Mouse (Mus musculus) hindbrain, embryonic 11.5 days (tissue): ENCODE data around the gene Wdr49. TPM values are rescaled to one million over a fixed set of nuclear protein-coding genes. Genes with fewer than 3 reads are reported as not detected.

Experiments
- ATAC-seq: fragments of 200-750 bp; cut with Nextera tagmentation; 2 replicates; pipeline ENCODE4 v1.8.0; 2017; ENCODE audit warnings: mild to moderate bottlenecking, moderate TSS enrichment, moderate library complexity; ENCODE audit not compliant: low FRiP score
- DNase-seq: peaks from one replicate; pipeline ENCODE4 v3.0.0-alpha.2; 2015; ENCODE audit warnings: low spot score
- H3K27ac ChIP-seq: fragments of 300-500 bp; sonication (generic); 2 replicates; pipeline ENCODE4 v1.5.1; 2014; ENCODE audit warnings: mild to moderate bottlenecking, low read depth, low read length
- H3K27me3 ChIP-seq: fragments of 300-500 bp; sonication (generic); 2 replicates; pipeline ENCODE4 v1.6.1; 2014; ENCODE audit warnings: mild to moderate bottlenecking, low read length, moderate library complexity, mixed read lengths; ENCODE audit not compliant: control insufficient read depth, insufficient read depth
- H3K36me3 ChIP-seq: fragments of 300-500 bp; sonication (generic); 2 replicates; pipeline ENCODE4 v1.6.1; 2014; ENCODE audit warnings: mild to moderate bottlenecking, low read length, moderate library complexity, mixed read lengths; ENCODE audit not compliant: control insufficient read depth, insufficient read depth
- H3K4me1 ChIP-seq: fragments of 300-500 bp; sonication (generic); replicated peaks from 2 replicates; pipeline ENCODE4 v1.6.1; 2014; ENCODE audit warnings: low read length, mixed read lengths; ENCODE audit not compliant: control insufficient read depth, insufficient read depth
- H3K4me2 ChIP-seq: fragments of 300-500 bp; sonication (generic); replicated peaks from 2 replicates; pipeline ENCODE4 v1.6.1; 2014; ENCODE audit warnings: mild to moderate bottlenecking, low read depth, low read length
- H3K4me3 ChIP-seq: fragments of 300-500 bp; sonication (generic); 2 replicates; pipeline ENCODE4 v1.5.1; 2014; ENCODE audit warnings: low read depth, low read length
- H3K9ac ChIP-seq: fragments of 300-500 bp; sonication (generic); 2 replicates; pipeline ENCODE4 v1.6.1; 2014; ENCODE audit warnings: low read depth, low read length
- H3K9me3 ChIP-seq: fragments of 300-500 bp; sonication (generic); 2 replicates; pipeline ENCODE4 v1.6.1; 2016; ENCODE audit warnings: low read length; ENCODE audit not compliant: control insufficient read depth
- WGBS: fragments of 180-500 bp; shearing (Covaris S2); extraction: QIAGEN DNeasy Blood & Tissue Kit; methylation state at CpG from one replicate; pipeline ENCODE4 v1.1.7; 2014; 5-methylcytosine and 5-hydroxymethylcytosine counted together
- polyA plus RNA-seq: library from polyadenylated mRNA; unstranded; fragments of >200 nt; fragmentation: Nextera tagmentation; extraction: Ambion mirVana; gene quantifications from 2 replicates; pipeline ENCODE4 v1.2.1, GENCODE M21; 2014

Wdr49 gene
- polyA plus RNA-seq, 1 experiment from 2014 or later: 0.17 TPM

GRCm38 (mm10) chr3:75474657-75475056 lies 7.3 kb downstream of the Wdr49 start:
- Histone ChIP-seq H3K4me1 (no peaks in the 10 kb centered on the region), H3K9me3 (no peaks in the 10 kb centered on the region), H3K9ac (no peak overlapping the region), H3K36me3 (no peaks in the 10 kb centered on the region), H3K27ac (no peak overlapping the region), H3K4me2 (no peak overlapping the region), H3K27me3 (no peaks in the 10 kb centered on the region), H3K4me3 (no peak overlapping the region)
- DNase-seq (no peak), ATAC-seq (no peak)
- 87% methylated on average over 7 of the region's 7 CpGs for WGBS

DNA sequence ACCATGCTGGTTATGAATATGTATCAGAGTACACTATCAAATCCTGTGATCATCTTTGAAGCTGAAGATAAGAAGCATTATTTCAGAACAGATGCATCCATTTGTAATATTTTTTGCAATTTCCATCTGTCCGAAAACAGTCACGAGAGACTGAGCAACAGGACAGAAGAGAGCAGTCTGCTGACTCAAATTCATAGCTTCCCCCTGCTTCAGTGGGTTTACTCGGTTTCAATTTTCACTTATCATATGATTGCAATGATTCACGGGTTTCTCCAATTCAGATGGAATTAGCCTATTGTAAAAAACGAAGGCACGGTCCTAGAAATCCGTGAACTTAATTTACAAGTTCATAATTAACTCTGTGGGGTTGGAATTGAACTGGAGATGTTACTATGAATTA lies 13.8 kb downstream of the Wdr49 start:
- H3K4me2 ChIP-seq: no peak overlapping the region
- no peak for DNase-seq
- H3K9me3 ChIP-seq: no peaks in the 10 kb centered on the region
- no peak overlapping the region for H3K9ac ChIP-seq
- no peaks in the 10 kb centered on the region for H3K36me3 ChIP-seq
- ATAC-seq: no peak
- no peaks in the 10 kb centered on the region for H3K27me3 ChIP-seq
- no peak overlapping the region for H3K4me3 ChIP-seq
- no peaks in the 10 kb centered on the region for H3K4me1 ChIP-seq
- no peak overlapping the region for H3K27ac ChIP-seq
- 86% methylated on average over 7 of the region's 7 CpGs for WGBS

DNA sequence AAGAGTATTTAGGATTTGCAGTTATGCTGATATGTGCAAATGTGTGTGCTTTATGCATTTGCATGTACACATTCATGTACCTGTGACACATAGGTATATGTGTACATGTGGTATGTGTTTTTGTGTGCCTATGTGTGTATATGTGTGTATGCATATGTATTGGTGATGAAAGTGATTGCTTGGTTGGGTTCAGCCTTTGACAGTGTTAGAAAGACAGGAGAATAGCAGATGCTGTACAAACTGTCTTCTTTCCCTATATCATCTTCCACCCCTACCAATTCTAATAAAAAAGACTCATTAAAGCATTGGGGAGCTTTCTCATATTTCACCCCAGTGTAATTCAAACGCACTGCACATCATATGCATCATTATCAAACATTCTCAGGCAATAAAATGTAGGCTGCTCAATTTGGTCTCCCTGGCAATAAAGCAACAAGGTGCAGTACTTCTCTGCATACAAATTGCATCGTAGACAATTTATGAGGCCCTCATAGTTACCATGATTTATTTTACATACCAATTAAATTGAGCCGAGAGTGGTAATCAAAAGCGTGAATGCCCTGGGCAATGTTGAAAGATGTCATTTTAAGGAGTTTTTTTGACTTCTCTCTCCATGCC lies 51.3 kb downstream of the Wdr49 start:
- Histone ChIP-seq H3K4me2 (no peak overlapping the region), H3K36me3 (no peaks in the 10 kb centered on the region), H3K27ac (no peak overlapping the region), H3K4me3 (no peak overlapping the region), H3K9ac (no peak overlapping the region), H3K27me3 (no peaks in the 10 kb centered on the region), H3K4me1 (no peaks in the 10 kb centered on the region), H3K9me3 (no peaks in the 10 kb centered on the region)
- ATAC-seq: no peak; the same call in 1 of the 2 replicates
- 84% methylated on average over 4 of the region's 4 CpGs for WGBS
- DNase-seq: no peak

DNA sequence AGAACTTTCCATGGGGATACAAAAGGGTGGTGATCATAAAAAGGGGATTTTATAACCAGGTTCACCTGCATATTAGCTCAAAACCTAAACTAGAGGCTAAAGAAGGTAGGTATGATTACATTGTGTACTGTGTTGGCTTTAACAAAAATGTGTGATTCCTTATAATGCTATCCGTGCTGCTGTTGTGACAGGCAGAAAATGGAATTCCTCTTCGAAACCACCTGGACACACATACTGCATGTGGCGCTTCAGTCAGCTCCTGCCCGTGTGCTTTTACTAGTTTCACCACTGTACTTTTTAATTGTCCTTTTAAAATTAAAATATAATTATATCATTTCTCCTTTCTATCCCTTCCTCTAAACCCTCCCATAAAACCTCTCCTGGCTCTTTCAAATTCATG lies 86.0 kb downstream of the Wdr49 start:
- Histone ChIP-seq H3K4me3 (no peak overlapping the region), H3K4me2 (no peak overlapping the region), H3K27ac (no peak overlapping the region), H3K27me3 (no peaks in the 10 kb centered on the region), H3K4me1 (no peaks in the 10 kb centered on the region), H3K9ac (no peak overlapping the region), H3K36me3 (no peaks in the 10 kb centered on the region), H3K9me3 (no peaks in the 10 kb centered on the region)
- WGBS: 86% methylated on average over 4 of the region's 4 CpGs
- no peak for ATAC-seq
- no peak for DNase-seq

- Histone ChIP-seq H3K9me3 (no peaks in the 10 kb centered on the region), H3K4me1 (no peaks in the 10 kb centered on the region), H3K9ac (no peak overlapping the region), H3K27me3 (no peaks in the 10 kb centered on the region), H3K4me3 (no peak overlapping the region), H3K27ac (no peak overlapping the region), H3K4me2 (no peak overlapping the region), H3K36me3 (no peaks in the 10 kb centered on the region)
- ATAC-seq: peak; percentile 59
- DNase-seq: no peak
- 59% methylated on average over 7 of the region's 7 CpGs for WGBS
Observed at GRCm38 (mm10) chr3:75395121-75395895, 86.6 kb downstream of the Wdr49 start.

- Histone ChIP-seq H3K9ac (no peak overlapping the region), H3K9me3 (no peaks in the 10 kb centered on the region), H3K27ac (no peak overlapping the region), H3K4me2 (no peak overlapping the region), H3K27me3 (no peaks in the 10 kb centered on the region), H3K4me1 (no peaks in the 10 kb centered on the region), H3K36me3 (no peaks in the 10 kb centered on the region), H3K4me3 (no peak overlapping the region)
- ATAC-seq: no peak
- whole genome bisulfite sequencing: 84% methylated on average over 3 of the region's 3 CpGs
- no peak for DNase-seq
Observed at GRCm38 (mm10) chr3:75394487-75394886, 87.5 kb downstream of the Wdr49 start.

DNA sequence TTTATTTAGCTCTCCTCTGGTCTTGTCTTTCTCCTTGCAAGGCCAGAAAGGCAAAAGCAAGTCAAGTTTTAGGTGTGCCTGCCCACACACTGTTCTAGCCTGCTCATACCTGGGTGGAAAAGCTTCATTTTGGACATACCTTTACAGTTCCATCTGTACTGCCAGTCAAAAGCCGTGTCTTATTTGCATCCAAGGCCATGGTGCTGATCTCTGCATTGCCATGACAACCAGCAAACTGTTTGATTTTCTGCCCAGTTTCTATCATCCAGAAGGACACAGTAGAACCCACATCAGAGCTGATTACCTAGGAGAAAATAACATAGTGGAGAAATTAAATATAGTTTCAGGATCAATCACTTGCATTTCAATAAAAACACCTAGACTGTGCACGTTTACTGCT lies 100.2 kb downstream of the Wdr49 start:
- H3K4me2 ChIP-seq: no peak overlapping the region
- H3K9ac ChIP-seq: no peak overlapping the region
- ATAC-seq (no peak), DNase-seq (no peak)
- H3K4me3 ChIP-seq: no peak overlapping the region
- WGBS: 84% methylated on average over 2 of the region's 2 CpGs
- H3K9me3 ChIP-seq: no peaks in the 10 kb centered on the region
- no peaks in the 10 kb centered on the region for H3K4me1 ChIP-seq
- H3K27ac ChIP-seq: no peak overlapping the region
- no peaks in the 10 kb centered on the region for H3K36me3 ChIP-seq
- H3K27me3 ChIP-seq: no peaks in the 10 kb centered on the region

GRCm38 (mm10) chr3:75353972-75354371 lies 128.0 kb downstream of the Wdr49 start:
- H3K27ac ChIP-seq: no peak overlapping the region
- H3K9me3 ChIP-seq: no peaks in the 10 kb centered on the region
- H3K36me3 ChIP-seq: no peaks in the 10 kb centered on the region
- H3K9ac ChIP-seq: no peak overlapping the region
- no peaks in the 10 kb centered on the region for H3K4me1 ChIP-seq
- ATAC-seq (no peak), DNase-seq (no peak)
- H3K27me3 ChIP-seq: no peaks in the 10 kb centered on the region
- H3K4me2 ChIP-seq: no peak overlapping the region
- no peak overlapping the region for H3K4me3 ChIP-seq

DNA sequence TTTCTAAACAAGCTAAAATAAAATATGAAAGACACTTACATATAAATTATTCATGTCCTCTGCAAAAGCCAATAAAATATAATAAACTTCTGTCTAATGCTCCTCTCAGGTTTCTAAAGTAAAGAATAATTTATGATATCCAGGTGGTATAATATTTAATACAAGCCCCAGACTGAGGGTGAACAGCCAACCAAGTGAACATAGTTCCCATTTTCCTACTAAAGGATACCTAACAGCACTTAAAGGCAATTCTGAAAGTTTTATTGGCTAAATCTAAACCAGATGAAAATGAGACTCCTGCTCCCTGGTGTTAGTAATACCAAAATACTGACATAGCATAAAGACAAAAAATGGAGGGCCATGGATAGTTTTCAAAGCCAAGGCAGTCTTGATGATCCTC lies 144.8 kb downstream of the Wdr49 start:
- DNase-seq (no peak), ATAC-seq (no peak)
- Histone ChIP-seq H3K27ac (no peak overlapping the region), H3K9ac (no peak overlapping the region), H3K4me1 (no peaks in the 10 kb centered on the region), H3K27me3 (no peaks in the 10 kb centered on the region), H3K9me3 (no peaks in the 10 kb centered on the region), H3K36me3 (no peaks in the 10 kb centered on the region), H3K4me3 (no peak overlapping the region), H3K4me2 (no peak overlapping the region)
